Mouse (Mus musculus) MEL (cell line): ENCODE data around the gene Alg9. TPM values are rescaled to one million over a fixed set of nuclear protein-coding genes. Genes with fewer than 3 reads are reported as not detected.

Experiments
- DNase-seq: peaks from one replicate; pipeline ENCODE4 v3.0.0; 2011; ENCODE audit warnings: low read depth, low spot score
- H3K27ac ChIP-seq: 2 replicates; pipeline ENCODE4 v1.5.1; 2012; ENCODE audit warnings: low read depth, mild to moderate bottlenecking, control low read depth, low read length, moderate library complexity; ENCODE audit not compliant: control insufficient read depth
- H3K27me3 ChIP-seq, 2 experiments: fragments of 150-350 bp in 1 of 2; sonication (generic) in 1 of 2; 2 replicates each; pipeline ENCODE4 v1.6.1; 2012; ENCODE audit warnings: low read length in 2 of 2, mild to moderate bottlenecking in 2 of 2, improper control_type of control experiment in 1 of 2, moderate library complexity in 1 of 2; ENCODE audit not compliant: insufficient read depth in 2 of 2, control insufficient read depth in 1 of 2
- H3K36me3 ChIP-seq, 2 experiments: 2 replicates each; pipeline ENCODE4 v1.6.1; 2012 to 2014; ENCODE audit warnings: low read length in 2 of 2, improper control_type of control experiment in 1 of 2, inconsistent platforms in 1 of 2, mild to moderate bottlenecking in 1 of 2; ENCODE audit not compliant: insufficient read depth in 2 of 2, control insufficient read depth in 1 of 2
- H3K4me1 ChIP-seq, 2 experiments: fragments of 150-350 bp in 1 of 2; sonication (generic) in 1 of 2; 2 replicates each; pipeline ENCODE4 v1.6.1; 2012; ENCODE audit warnings: low read length in 2 of 2, improper control_type of control experiment in 1 of 2, mild to moderate bottlenecking in 1 of 2; ENCODE audit not compliant: insufficient read depth in 2 of 2, control insufficient read depth in 1 of 2
- H3K4me3 ChIP-seq, 2 experiments: fragments of 150-350 bp in 1 of 2; sonication (generic) in 1 of 2; 2 replicates each; pipeline ENCODE4 v1.5.1; 2012; ENCODE audit warnings: low read depth in 2 of 2, low read length in 2 of 2, mild to moderate bottlenecking in 2 of 2, moderate library complexity in 2 of 2, control low read depth in 1 of 2, improper control_type of control experiment in 1 of 2; ENCODE audit not compliant: control insufficient read depth in 1 of 2, insufficient read depth in 1 of 2
- H3K79me2 ChIP-seq: 2 replicates; pipeline ENCODE4 v1.6.1; 2012; ENCODE audit warnings: mild to moderate bottlenecking, low read length, moderate library complexity; ENCODE audit not compliant: control insufficient read depth, poor library complexity, insufficient read depth
- H3K9ac ChIP-seq: 2 replicates; pipeline ENCODE4 v1.6.1; 2012; ENCODE audit warnings: low read depth, mild to moderate bottlenecking, control low read depth, low read length, moderate library complexity; ENCODE audit not compliant: control insufficient read depth, poor library complexity, severe bottlenecking
- H3K9me3 ChIP-seq: fragments of 150-350 bp; sonication (generic); replicated peaks from 2 replicates; pipeline ENCODE4 v1.6.1; 2012; ENCODE audit warnings: mild to moderate bottlenecking, low read length, improper control_type of control experiment, moderate library complexity; ENCODE audit not compliant: insufficient read depth
- CTCF ChIP-seq, 3 experiments: IDR thresholded peaks in 2 of 3; conservative IDR thresholded peaks in 1 of 3; 2 replicates each; pipeline ENCODE4 v1.5.1; 2011 to 2012; ENCODE audit warnings: low read length in 3 of 3, low read depth in 2 of 3, mild to moderate bottlenecking in 2 of 3, improper control_type of control experiment in 1 of 3, inconsistent platforms in 1 of 3, mixed read lengths in 1 of 3, moderate library complexity in 1 of 3; ENCODE audit not compliant: control insufficient read depth in 1 of 3, insufficient read depth in 1 of 3, poor library complexity in 1 of 3, severe bottlenecking in 1 of 3
- E2F4 ChIP-seq: IDR thresholded peaks from 2 replicates; pipeline ENCODE4 v1.6.1; 2011; ENCODE audit warnings: low read depth, low read length, improper control_type of control experiment, borderline replicate concordance
- ELF1 ChIP-seq: IDR thresholded peaks from 2 replicates; pipeline ENCODE4 v1.6.1; 2014; ENCODE audit warnings: low read depth, mild to moderate bottlenecking, inconsistent platforms, low read length, improper control_type of control experiment, moderate library complexity
- EP300 ChIP-seq, 2 experiments: IDR thresholded peaks; 2 replicates each; pipeline ENCODE4 v1.6.1; 2011; ENCODE audit warnings: improper control_type of control experiment in 2 of 2, low read length in 2 of 2, low read depth in 1 of 2, mild to moderate bottlenecking in 1 of 2
- ETS1 ChIP-seq: IDR thresholded peaks from 2 replicates; pipeline ENCODE4 v1.6.1; 2012; ENCODE audit warnings: low read depth, mild to moderate bottlenecking, inconsistent platforms, low read length, improper control_type of control experiment, moderate library complexity
- GABPA ChIP-seq: IDR thresholded peaks from 2 replicates; pipeline ENCODE4 v1.6.1; 2012; ENCODE audit warnings: low read depth, mild to moderate bottlenecking, inconsistent platforms, low read length, improper control_type of control experiment, moderate library complexity
- JUND ChIP-seq: IDR thresholded peaks from 2 replicates; pipeline ENCODE4 v1.6.1; 2011; ENCODE audit warnings: low read depth, mild to moderate bottlenecking, improper control_type of control experiment, low read length
- KAT2A ChIP-seq: conservative IDR thresholded peaks from 2 replicates; pipeline ENCODE4 v1.6.1; 2012; ENCODE audit warnings: low read depth, low read length, improper control_type of control experiment, inconsistent platforms
- MAX ChIP-seq: IDR thresholded peaks from 2 replicates; pipeline ENCODE4 v1.6.1; 2011; ENCODE audit warnings: low read length, improper control_type of control experiment
- MXI1 ChIP-seq: IDR thresholded peaks from 2 replicates; pipeline ENCODE4 v1.6.1; 2011; ENCODE audit warnings: mild to moderate bottlenecking, low read depth, low read length, improper control_type of control experiment
- MYC ChIP-seq: IDR thresholded peaks from 2 replicates; pipeline ENCODE4 v1.6.1; 2011; ENCODE audit warnings: low read depth, mild to moderate bottlenecking, low read length, improper control_type of control experiment, moderate library complexity
- NELFE ChIP-seq: IDR thresholded peaks from 2 replicates; pipeline ENCODE4 v1.6.1; 2011; ENCODE audit warnings: low read depth, low read length, improper control_type of control experiment
- POLR2A ChIP-seq, 2 experiments: IDR thresholded peaks; 2 replicates each; pipeline ENCODE4 v1.6.1; 2011 to 2012; ENCODE audit warnings: low read length in 2 of 2, mild to moderate bottlenecking in 2 of 2, control low read depth in 1 of 2, improper control_type of control experiment in 1 of 2, low read depth in 1 of 2, moderate library complexity in 1 of 2; ENCODE audit not compliant: control insufficient read depth in 1 of 2, insufficient read depth in 1 of 2, poor library complexity in 1 of 2
- POLR2AphosphoS2 ChIP-seq: IDR thresholded peaks from 2 replicates; pipeline ENCODE4 v1.6.1; 2011; ENCODE audit warnings: low read length, improper control_type of control experiment
- RAD21 ChIP-seq: IDR thresholded peaks from 2 replicates; pipeline ENCODE4 v1.6.1; 2011; ENCODE audit warnings: mild to moderate bottlenecking, low read depth, low read length, improper control_type of control experiment
- SIN3A ChIP-seq: IDR thresholded peaks from 2 replicates; pipeline ENCODE4 v1.6.1; 2012; ENCODE audit warnings: low read length, improper control_type of control experiment, inconsistent platforms
- TBP ChIP-seq: IDR thresholded peaks from 2 replicates; pipeline ENCODE4 v1.8.0; 2011; ENCODE audit warnings: low read depth, low read length, improper control_type of control experiment
- USF2 ChIP-seq, 2 experiments: IDR thresholded peaks; 2 replicates each; pipeline ENCODE4 v1.6.1; 2011 to 2012; ENCODE audit warnings: improper control_type of control experiment in 2 of 2, low read length in 2 of 2, borderline replicate concordance in 1 of 2, inconsistent platforms in 1 of 2, low read depth in 1 of 2, mild to moderate bottlenecking in 1 of 2; ENCODE audit not compliant: insufficient read depth in 1 of 2
- ZC3H11A ChIP-seq: IDR thresholded peaks from 2 replicates; pipeline ENCODE4 v1.6.1; 2012; ENCODE audit warnings: low read depth, mild to moderate bottlenecking, inconsistent platforms, low read length, improper control_type of control experiment
- ZNF384 ChIP-seq: IDR thresholded peaks from 2 replicates; pipeline ENCODE4 v1.6.1; 2012; ENCODE audit warnings: low read depth, mild to moderate bottlenecking, inconsistent platforms, low read length, improper control_type of control experiment
- polyA plus RNA-seq, 2 experiments: library from polyadenylated mRNA; stranded (reverse) in 1 of 2; unstranded in 1 of 2; fragments of >175 nt in 1 of 2; fragments of >200 nt in 1 of 2; gene quantifications; 2 replicates each; pipeline versions ENCODE4 v1.2.1 to v1.2.4; 2012; ENCODE audit warnings: low replicate concordance in 2 of 2, low read depth in 1 of 2; ENCODE audit not compliant: insufficient read length in 2 of 2, insufficient read depth in 1 of 2, missing spikeins in 1 of 2
- total RNA-seq: library from RNA; depleted of rRNA; stranded (reverse); fragments of 300-350 nt; gene quantifications from 2 replicates; pipeline ENCODE4 v1.2.3, GENCODE M21; 2012

The Alg9 gene
- total and polyA plus RNA-seq, 3 experiments, result 23.3 to 46.7 TPM; not detected in 1

- H3K27ac ChIP-seq, result no peak overlapping the region
- no peaks in the 10 kb centered on the region for H3K27me3 ChIP-seq
- TF ChIP-seq JUND (no peak), ZNF384 (no peak), KAT2A (no peak), MYC (no peak), POLR2AphosphoS2 (no peak), USF2 (IDR thresholded peaks at IDR 0.05; ENCODE audit: borderline replicate concordance in 1 of 2, insufficient read depth in 1 of 2, low read depth in 1 of 2, low read length in 2 of 2) (no peak), MXI1 (no peak)
- peaks cover 0 to 3% of the 10 kb centered on the region in 2 experiments; a peak in 2 of 4 replicates for H3K36me3 ChIP-seq
- H3K9me3 ChIP-seq, result no peaks in the 10 kb centered on the region
- H3K9ac ChIP-seq, result no peak overlapping the region
- no peaks in the 10 kb centered on the region for H3K79me2 ChIP-seq
- H3K4me1 ChIP-seq, result no peaks in the 10 kb centered on the region
- no peak for DNase-seq
- no peak overlapping the region for H3K4me3 ChIP-seq
These were observed 112.1 kb downstream of the Alg9 start for GRCm38 (mm10) chr9:50886870-50887269.

GRCm38 (mm10) chr9:50887351-50887750, 112.5 kb downstream of the Alg9 start:
- H3K27ac ChIP-seq, result no peak overlapping the region
- H3K4me3 ChIP-seq, result no peak overlapping the region
- H3K27me3 ChIP-seq, result no peaks in the 10 kb centered on the region
- no peaks in the 10 kb centered on the region for H3K4me1 ChIP-seq
- peaks cover 0 to 3% of the 10 kb centered on the region in 2 experiments; a peak in 2 of 4 replicates for H3K36me3 ChIP-seq
- H3K9me3 ChIP-seq, result no peaks in the 10 kb centered on the region
- no peak overlapping the region for H3K9ac ChIP-seq
- no peak for DNase-seq
- TF ChIP-seq CTCF (IDR thresholded peaks at IDR 0.05 in 2 of 3, conservative IDR thresholded peaks at IDR 0.05 in 1 of 3; ENCODE audit: control insufficient read depth in 1 of 3, insufficient read depth in 1 of 3, low read depth in 2 of 3, low read length in 3 of 3, poor library complexity in 1 of 3, severe bottlenecking in 1 of 3) (no peak), RAD21 (no peak), E2F4 (no peak), ETS1 (no peak), ELF1 (no peak), POLR2A (IDR thresholded peaks at IDR 0.05; ENCODE audit: control insufficient read depth in 1 of 2, insufficient read depth in 1 of 2, low read depth in 1 of 2, low read length in 2 of 2, poor library complexity in 1 of 2) (no peak), MAX (no peak), SIN3A (no peak), ZNF384 (no peak), EP300 (IDR thresholded peaks at IDR 0.05; ENCODE audit: low read depth in 1 of 2, low read length in 2 of 2) (no peak), TBP (no peak), NELFE (no peak), ZC3H11A (no peak), POLR2AphosphoS2 (no peak), MXI1 (no peak), GABPA (no peak)
- TF ChIP-seq, all 39 proteins: peak for 0
- no peaks in the 10 kb centered on the region for H3K79me2 ChIP-seq
